Comparison of ENCODE assay signal across 9 mouse cellular contexts in genomic region chr4:133449726-133450125, GRCm38 (mm10). TPM values are rescaled to one million over a fixed set of nuclear protein-coding genes. Genes with fewer than 3 reads are reported as not detected.
DNase-seq lines count a peak whose midpoint lies in the region; ATAC-seq and TF ChIP-seq lines count a peak whose summit lies in the region.
"Had no signal": no experiment of that assay in that cellular context is flagged by ENCODE, and none has a peak within 500 bp of the region (broad histone marks: within the 10 kb centered on the region; RNA-seq: fewer than 3 reads in every experiment).

No protein-coding gene starts in this region.

- peak; percentile 92 for TF ChIP-seq CTCF in ES-Bruce4 (IDR thresholded peaks at IDR 0.05; ENCODE audit: low read depth, low read length)

- H3K9me3 ChIP-seq in heart, embryonic 14.5 days (ENCODE audit: control insufficient read depth, low read length): no peaks in the 10 kb centered on the region
- no peaks in the 10 kb centered on the region for H3K9me3 ChIP-seq in ES-Bruce4 (replicated peaks; ENCODE audit: control insufficient read depth, insufficient read depth, low read length, poor library complexity, severe bottlenecking)
- H3K9me3 ChIP-seq in hindbrain, embryonic 11.5 days (ENCODE audit: control insufficient read depth, low read length): no peaks in the 10 kb centered on the region
- no peaks in the 10 kb centered on the region for H3K9me3 ChIP-seq in limb, embryonic 13.5 days
- no peaks in the 10 kb centered on the region for H3K9me3 ChIP-seq in neural tube, embryonic 14.5 days (ENCODE audit: control insufficient read depth, low read length)
- H3K9me3 ChIP-seq: liver, embryonic 15.5 days had no signal

- H3K4me1 ChIP-seq in heart, embryonic 14.5 days (ENCODE audit: control insufficient read depth in 2 of 2, insufficient read depth in 2 of 2, low read length in 2 of 2): peaks cover 7% of the 10 kb centered on the region in 2 experiments; a peak in 1 of 4 replicates
- H3K4me1 ChIP-seq in ES-Bruce4 (ENCODE audit: control insufficient read depth, insufficient read depth, low read length): peaks cover 8% of the 10 kb centered on the region
- peaks cover 5% of the 10 kb centered on the region; the same call in 1 of the 2 replicates for H3K4me1 ChIP-seq in hindbrain, embryonic 11.5 days (replicated peaks; ENCODE audit: control insufficient read depth, insufficient read depth, low read length)
- H3K4me1 ChIP-seq in limb, embryonic 13.5 days: peaks cover 15% of the 10 kb centered on the region
- 0 out of 2 replicates have a peak, but pooled peaks cover 3% of the 10 kb centered on the region for H3K4me1 ChIP-seq in neural tube, embryonic 14.5 days (ENCODE audit: control insufficient read depth, insufficient read depth, low read length)

- H3K36me3 ChIP-seq in heart, embryonic 14.5 days (ENCODE audit: control insufficient read depth, insufficient read depth, low read length): no peaks in the 10 kb centered on the region
- no peaks in the 10 kb centered on the region for H3K36me3 ChIP-seq in ES-Bruce4 (ENCODE audit: control insufficient read depth, insufficient read depth, low read length, poor library complexity, severe bottlenecking)
- no peaks in the 10 kb centered on the region for H3K36me3 ChIP-seq in hindbrain, embryonic 11.5 days (ENCODE audit: control insufficient read depth, insufficient read depth, low read length)
- H3K36me3 ChIP-seq in limb, embryonic 13.5 days: no peaks in the 10 kb centered on the region
- no peaks in the 10 kb centered on the region for H3K36me3 ChIP-seq in neural tube, embryonic 14.5 days (ENCODE audit: control insufficient read depth, insufficient read depth, low read length)
- H3K36me3 ChIP-seq: liver, embryonic 15.5 days had no signal

- DNase-seq in heart, postnatal 25 days (ENCODE audit: low spot score): no peak
- DNase-seq in cerebellum, adult 8-10 months: peak; percentile 50
- DNase-seq in hindbrain, embryonic 11.5 days (ENCODE audit: low spot score): peak; percentile 82

- H3K9ac ChIP-seq in heart, embryonic 14.5 days (ENCODE audit: low read length): no peak overlapping the region
- no peak overlapping the region for H3K9ac ChIP-seq in ES-Bruce4 (ENCODE audit: low read depth, poor library complexity, severe bottlenecking)
- H3K9ac ChIP-seq in hindbrain, embryonic 11.5 days (ENCODE audit: low read depth, low read length): no peak overlapping the region
- no peak overlapping the region for H3K9ac ChIP-seq in limb, embryonic 13.5 days
- no peak overlapping the region for H3K9ac ChIP-seq in neural tube, embryonic 14.5 days (replicated peaks; ENCODE audit: low read depth, low read length)
- H3K9ac ChIP-seq: liver, embryonic 15.5 days had no signal

- no peak for TF ChIP-seq EP300 in ES-Bruce4 (IDR thresholded peaks at IDR 0.05; ENCODE audit: insufficient read depth, low read depth, low read length)

- no peaks in the 10 kb centered on the region for H3K27me3 ChIP-seq in heart, embryonic 14.5 days (ENCODE audit: control insufficient read depth, insufficient read depth, low read length)
- no peaks in the 10 kb centered on the region for H3K27me3 ChIP-seq in ES-Bruce4 (ENCODE audit: control insufficient read depth, insufficient read depth, low read length, poor library complexity, severe bottlenecking)
- no peaks in the 10 kb centered on the region for H3K27me3 ChIP-seq in hindbrain, embryonic 11.5 days (ENCODE audit: control insufficient read depth, insufficient read depth, low read length)
- H3K27me3 ChIP-seq in limb, embryonic 13.5 days: no peaks in the 10 kb centered on the region
- H3K27me3 ChIP-seq in neural tube, embryonic 14.5 days (ENCODE audit: control insufficient read depth, insufficient read depth, low read length): no peaks in the 10 kb centered on the region

- H3K4me2 ChIP-seq in heart, embryonic 14.5 days (ENCODE audit: low read length): peak overlapping the region; percentile 39
- H3K4me2 ChIP-seq in hindbrain, embryonic 11.5 days (replicated peaks; ENCODE audit: low read depth, low read length): no peak overlapping the region
- 0 out of 2 replicates have a peak overlapping the region, but pooled peaks have one; percentile 23 for H3K4me2 ChIP-seq in limb, embryonic 13.5 days (replicated peaks)
- peak overlapping the region; percentile 17; the same call in 1 of the 2 replicates for H3K4me2 ChIP-seq in neural tube, embryonic 14.5 days (ENCODE audit: low read depth, low read length)
- H3K4me2 ChIP-seq: liver, embryonic 15.5 days had no signal

- 15% methylated on average over 13 of the region's 13 CpGs for WGBS in heart, embryonic 14.5 days
- 20% methylated on average over 13 of the region's 13 CpGs for WGBS in hindbrain, embryonic 11.5 days
- 16% methylated on average over 13 of the region's 13 CpGs for WGBS in limb, embryonic 13.5 days
- WGBS in neural tube, embryonic 14.5 days: 15% methylated on average over 13 of the region's 13 CpGs

- no peak overlapping the region for H3K4me3 ChIP-seq in heart, embryonic 14.5 days (ENCODE audit: control insufficient read depth in 1 of 2, insufficient read depth in 1 of 2, low read depth in 1 of 2, low read length in 2 of 2)
- H3K4me3 ChIP-seq in ES-Bruce4 (ENCODE audit: low read depth, low read length): no peak overlapping the region
- H3K4me3 ChIP-seq in hindbrain, embryonic 11.5 days (ENCODE audit: low read depth, low read length): no peak overlapping the region
- H3K4me3 ChIP-seq in limb, embryonic 13.5 days: no peak overlapping the region
- no peak overlapping the region for H3K4me3 ChIP-seq in neural tube, embryonic 14.5 days (ENCODE audit: low read depth, low read length)
- H3K4me3 ChIP-seq: liver, embryonic 15.5 days had no signal

- H3K27ac ChIP-seq in heart, embryonic 14.5 days (replicated peaks in 1 of 2; ENCODE audit: control insufficient read depth in 1 of 2, insufficient read depth in 1 of 2, low read depth in 2 of 2, low read length in 2 of 2): no peak overlapping the region
- H3K27ac ChIP-seq in ES-Bruce4 (ENCODE audit: insufficient read depth, low read length): no peak overlapping the region
- no peak overlapping the region for H3K27ac ChIP-seq in hindbrain, embryonic 11.5 days (ENCODE audit: low read depth, low read length)
- H3K27ac ChIP-seq in limb, embryonic 13.5 days: no peak overlapping the region
- no peak overlapping the region for H3K27ac ChIP-seq in neural tube, embryonic 14.5 days (ENCODE audit: low read depth, low read length)
- H3K27ac ChIP-seq: liver, embryonic 15.5 days had no signal

- ATAC-seq in heart, embryonic 14.5 days (ENCODE audit: insufficient number of reproducible peaks, insufficient read depth, low FRiP score, low read depth): no peak
- no peak for ATAC-seq in hindbrain, embryonic 11.5 days (ENCODE audit: low FRiP score)
- ATAC-seq in limb, embryonic 13.5 days (ENCODE audit: low FRiP score, low read depth): no peak
- no peak for ATAC-seq in neural tube, embryonic 14.5 days (ENCODE audit: low read depth)
- no peak for ATAC-seq in megakaryocyte, adult 5-6 weeks (ENCODE audit: poor library complexity, severe bottlenecking)

- intact Hi-C loops in heart, postnatal 25 days (cut with DNase I): loop anchor here (10.0 kb wide), 1 partner anchor 445 kb away; no protein-coding TSS in a partner anchor

- no peak for TF ChIP-seq POLR2A in ES-Bruce4 (IDR thresholded peaks at IDR 0.05; ENCODE audit: insufficient read depth, low read length)

RNA-seq across cellular contexts. Expression of gene Tent5b, which starts 30.2 kb away (rescaled TPM):
- polyA plus RNA-seq in heart, embryonic 14.5 days (2014; fragmentation: Nextera tagmentation; extraction: Ambion mirVana): 0.28 and 0.61 TPM in 2 replicates
- total RNA-seq in heart, postnatal 25 days (2021): 1 to 10 TPM; 2.5 to 4.0 TPM
- polyA plus RNA-seq in ES-Bruce4 (2011; ENCODE audit: insufficient read depth, insufficient read length, low read depth, missing spikeins): 10.9 and 12.4 TPM in 2 replicates
- 0.37 and 0.46 TPM in 2 replicates for polyA plus RNA-seq in hindbrain, embryonic 11.5 days (2014; fragmentation: Nextera tagmentation; extraction: Ambion mirVana)
- 0.87 and 0.92 TPM in 2 replicates for polyA plus RNA-seq in limb, embryonic 13.5 days (2015; fragmentation: Nextera tagmentation; extraction: Ambion mirVana)
- 0.18 TPM in 1 of 2 replicates, not detected in the other for polyA plus RNA-seq in neural tube, embryonic 14.5 days (2014; fragmentation: Nextera tagmentation; extraction: Ambion mirVana)
- total RNA-seq in megakaryocyte, adult 5-6 weeks (2015): not detected in 2 replicates
- not detected in 2 replicates for total RNA-seq in megakaryocyte, adult 5-6 weeks (2017)

RNA-seq across cellular contexts. Expression of gene Trnp1, which starts 48.6 kb away (rescaled TPM):
- 1.2 and 1.3 TPM in 2 replicates for polyA plus RNA-seq in heart, embryonic 14.5 days (2014; fragmentation: Nextera tagmentation; extraction: Ambion mirVana)
- 1 to 10 TPM; 2.2 to 4.3 TPM for total RNA-seq in heart, postnatal 25 days (2021)
- polyA plus RNA-seq in ES-Bruce4 (2011; ENCODE audit: insufficient read depth, insufficient read length, low read depth, missing spikeins): 10.4 and 13.6 TPM in 2 replicates
- polyA plus RNA-seq in hindbrain, embryonic 11.5 days (2014; fragmentation: Nextera tagmentation; extraction: Ambion mirVana): 1.7 and 2.6 TPM in 2 replicates
- 3.3 and 3.5 TPM in 2 replicates for polyA plus RNA-seq in limb, embryonic 13.5 days (2015; fragmentation: Nextera tagmentation; extraction: Ambion mirVana)
- polyA plus RNA-seq in neural tube, embryonic 14.5 days (2014; fragmentation: Nextera tagmentation; extraction: Ambion mirVana): 9.5 and 11.2 TPM in 2 replicates
- total RNA-seq in megakaryocyte, adult 5-6 weeks (2015): not detected in 2 replicates
- not detected in 2 replicates for total RNA-seq in megakaryocyte, adult 5-6 weeks (2017)
